Mouse (Mus musculus): ENCODE data around the gene Exoc6b. TPM values are rescaled to one million over a fixed set of nuclear protein-coding genes. Genes with fewer than 3 reads are reported as not detected.

Exoc6b gene
- polyA plus RNA-seq, 1 experiment from 2014 or later: 5.2 TPM

DNA sequence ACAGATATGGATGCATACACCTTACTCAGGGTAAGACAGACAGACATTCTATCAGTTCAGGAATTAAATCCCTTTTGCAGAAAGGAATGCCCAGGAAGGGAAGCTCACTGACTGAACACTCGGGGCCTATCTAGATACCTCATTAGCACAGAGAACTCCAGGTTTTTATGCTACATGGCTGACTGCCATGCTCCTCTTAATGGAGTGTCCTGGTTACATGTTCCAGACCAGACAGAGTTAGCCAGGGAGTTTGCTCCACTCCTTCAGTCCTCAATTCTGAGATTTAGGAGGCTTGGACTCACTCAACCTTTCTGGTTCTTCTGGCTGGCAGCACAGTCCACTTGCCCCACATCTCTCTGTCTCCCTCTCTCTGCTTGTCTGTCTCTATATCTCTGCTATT, 106.3 kb downstream of the Exoc6b start:
- H3K27me3 ChIP-seq (replicated peaks): no peaks in the 10 kb centered on the region
- H3K4me1 ChIP-seq: no peaks in the 10 kb centered on the region
- no peak overlapping the region for H3K4me3 ChIP-seq
- no peak overlapping the region for H3K27ac ChIP-seq
- no peak overlapping the region for H3K9ac ChIP-seq
- no peaks in the 10 kb centered on the region for H3K36me3 ChIP-seq
- 58% methylated on average over 1 of the region's 1 CpGs for WGBS (ENCODE audit: insufficient replicate concordance)
- no peak overlapping the region for H3K4me2 ChIP-seq
- H3K9me3 ChIP-seq (replicated peaks): no peaks in the 10 kb centered on the region
- ATAC-seq: no peak

DNA sequence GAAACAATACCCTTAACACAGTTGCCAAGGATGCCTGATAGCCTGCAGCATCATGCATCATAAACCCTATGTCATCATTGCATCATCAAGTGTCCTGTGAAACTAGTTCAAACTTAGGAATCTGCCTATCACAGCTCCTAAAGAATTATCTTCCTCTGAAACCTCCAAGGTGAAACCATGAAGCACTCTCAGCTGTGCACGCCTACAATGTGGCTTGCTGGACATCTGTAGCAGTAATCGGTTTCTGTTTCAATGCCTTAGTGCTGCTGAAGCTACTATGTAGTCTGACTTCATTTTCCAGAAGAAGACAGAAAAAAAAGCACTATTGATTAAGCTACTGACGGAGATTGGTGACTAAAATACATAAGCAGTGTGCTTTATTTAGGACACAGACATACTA, 107.5 kb downstream of the Exoc6b start:
- WGBS (ENCODE audit: insufficient replicate concordance): 66% methylated on average over 3 of the region's 3 CpGs
- Histone ChIP-seq H3K4me2 (no peak overlapping the region), H3K27me3 (replicated peaks) (no peaks in the 10 kb centered on the region), H3K9ac (no peak overlapping the region), H3K4me3 (no peak overlapping the region), H3K9me3 (replicated peaks) (no peaks in the 10 kb centered on the region), H3K4me1 (no peaks in the 10 kb centered on the region), H3K27ac (no peak overlapping the region), H3K36me3 (no peaks in the 10 kb centered on the region)
- no peak for ATAC-seq

DNA sequence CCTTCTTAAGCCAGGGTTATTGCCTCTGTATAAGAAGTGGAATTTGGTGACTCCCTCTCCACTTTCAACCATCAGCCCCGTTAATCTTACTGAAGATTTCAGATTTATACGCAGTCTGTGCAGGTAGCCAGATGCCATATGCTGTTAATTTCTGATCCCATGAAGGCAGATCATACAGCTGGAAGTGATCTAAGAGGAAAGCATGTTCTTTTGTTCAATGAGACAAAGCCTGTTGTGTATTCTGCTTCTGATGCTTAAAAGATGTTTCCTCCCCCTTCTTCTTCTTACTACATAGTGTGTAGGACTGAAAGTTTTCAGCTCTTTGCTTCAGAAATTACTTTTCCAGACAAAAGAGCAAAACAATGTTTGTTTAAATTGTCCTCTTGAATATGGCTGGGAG, 109.8 kb downstream of the Exoc6b start:
- ATAC-seq: no peak
- H3K4me2 ChIP-seq: no peak overlapping the region
- no peak overlapping the region for H3K27ac ChIP-seq
- H3K4me1 ChIP-seq: no peaks in the 10 kb centered on the region
- H3K36me3 ChIP-seq: no peaks in the 10 kb centered on the region
- H3K27me3 ChIP-seq (replicated peaks): no peaks in the 10 kb centered on the region
- WGBS (ENCODE audit: insufficient replicate concordance): 80% methylated on average over 2 of the region's 2 CpGs
- H3K9me3 ChIP-seq (replicated peaks): no peaks in the 10 kb centered on the region
- H3K4me3 ChIP-seq: no peak overlapping the region
- H3K9ac ChIP-seq: no peak overlapping the region

DNA sequence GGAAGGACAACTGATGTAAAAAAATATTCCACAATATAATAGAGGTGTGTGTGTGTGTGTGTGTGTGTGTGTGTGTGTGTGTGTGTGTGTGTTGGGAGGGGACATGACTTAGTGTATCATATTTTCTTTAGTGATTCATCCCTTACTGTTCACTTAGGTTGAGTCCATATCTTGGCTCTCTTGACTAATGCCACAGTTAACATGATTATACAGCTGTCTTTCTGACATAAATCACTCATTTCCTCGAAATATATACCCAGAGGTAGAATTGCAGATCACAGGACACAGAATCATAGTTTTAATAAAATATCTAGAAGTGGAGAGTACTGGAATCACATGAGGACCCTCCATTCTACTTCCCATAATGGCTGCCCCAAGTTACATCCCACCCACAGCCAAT, 117.7 kb downstream of the Exoc6b start:
- H3K27me3 ChIP-seq (replicated peaks): no peaks in the 10 kb centered on the region
- H3K36me3 ChIP-seq: no peaks in the 10 kb centered on the region
- no peak overlapping the region for H3K4me2 ChIP-seq
- no peak for ATAC-seq
- no peak overlapping the region for H3K27ac ChIP-seq
- no peaks in the 10 kb centered on the region for H3K4me1 ChIP-seq
- H3K9me3 ChIP-seq (replicated peaks): no peaks in the 10 kb centered on the region
- no peak overlapping the region for H3K4me3 ChIP-seq
- no peak overlapping the region for H3K9ac ChIP-seq
- 39% methylated on average over 1 of the region's 1 CpGs for WGBS (ENCODE audit: insufficient replicate concordance)

DNA sequence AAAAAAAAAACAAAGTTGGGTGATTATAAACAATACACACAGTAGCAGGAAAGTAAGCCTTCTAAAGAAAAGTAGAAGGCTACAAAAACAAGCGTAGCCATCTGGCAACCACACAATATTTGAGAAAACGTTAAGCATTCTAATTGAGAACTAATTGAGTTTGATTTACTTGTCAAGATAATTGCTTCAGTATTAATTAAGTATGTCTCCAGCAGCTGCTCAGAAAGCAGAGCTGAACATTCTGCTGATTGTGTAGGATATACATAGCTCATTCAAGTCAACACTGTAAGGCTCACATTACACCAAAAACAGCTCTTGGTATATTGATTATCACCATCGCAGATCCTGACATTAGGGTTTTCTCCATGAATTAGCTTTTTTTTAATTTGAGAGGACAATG, 122.7 kb downstream of the Exoc6b start:
- no peak overlapping the region for H3K27ac ChIP-seq
- no peaks in the 10 kb centered on the region for H3K27me3 ChIP-seq (replicated peaks)
- H3K4me2 ChIP-seq: no peak overlapping the region
- no peak overlapping the region for H3K4me3 ChIP-seq
- H3K9me3 ChIP-seq (replicated peaks): no peaks in the 10 kb centered on the region
- H3K4me1 ChIP-seq: no peaks in the 10 kb centered on the region
- no peak overlapping the region for H3K9ac ChIP-seq
- ATAC-seq: no peak
- WGBS (ENCODE audit: insufficient replicate concordance): 72% methylated on average over 3 of the region's 3 CpGs
- no peaks in the 10 kb centered on the region for H3K36me3 ChIP-seq

DNA sequence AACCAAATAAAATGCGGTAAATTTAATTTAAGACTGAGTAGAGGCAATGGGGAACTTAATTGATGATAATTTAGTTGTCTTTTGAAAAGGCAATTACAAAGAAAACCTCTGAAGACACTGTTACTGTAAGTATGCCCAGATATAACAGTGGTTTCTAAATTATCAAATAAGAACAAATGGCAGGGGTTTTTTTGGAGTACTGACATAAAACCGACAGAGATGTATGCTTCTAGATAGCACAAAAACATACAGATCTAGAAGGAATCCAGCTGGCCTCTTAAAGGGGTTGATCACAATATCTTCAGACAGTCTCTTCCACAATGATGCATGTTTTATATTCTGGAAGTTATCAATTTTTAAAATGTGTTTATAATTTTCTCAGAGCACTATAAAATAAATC, 123.2 kb downstream of the Exoc6b start:
- H3K27ac ChIP-seq: no peak overlapping the region
- no peaks in the 10 kb centered on the region for H3K36me3 ChIP-seq
- WGBS (ENCODE audit: insufficient replicate concordance): 58% methylated on average over 2 of the region's 2 CpGs
- H3K27me3 ChIP-seq (replicated peaks): no peaks in the 10 kb centered on the region
- ATAC-seq: no peak
- H3K9me3 ChIP-seq (replicated peaks): no peaks in the 10 kb centered on the region
- no peaks in the 10 kb centered on the region for H3K4me1 ChIP-seq
- H3K4me3 ChIP-seq: no peak overlapping the region
- no peak overlapping the region for H3K9ac ChIP-seq
- H3K4me2 ChIP-seq: no peak overlapping the region

DNA sequence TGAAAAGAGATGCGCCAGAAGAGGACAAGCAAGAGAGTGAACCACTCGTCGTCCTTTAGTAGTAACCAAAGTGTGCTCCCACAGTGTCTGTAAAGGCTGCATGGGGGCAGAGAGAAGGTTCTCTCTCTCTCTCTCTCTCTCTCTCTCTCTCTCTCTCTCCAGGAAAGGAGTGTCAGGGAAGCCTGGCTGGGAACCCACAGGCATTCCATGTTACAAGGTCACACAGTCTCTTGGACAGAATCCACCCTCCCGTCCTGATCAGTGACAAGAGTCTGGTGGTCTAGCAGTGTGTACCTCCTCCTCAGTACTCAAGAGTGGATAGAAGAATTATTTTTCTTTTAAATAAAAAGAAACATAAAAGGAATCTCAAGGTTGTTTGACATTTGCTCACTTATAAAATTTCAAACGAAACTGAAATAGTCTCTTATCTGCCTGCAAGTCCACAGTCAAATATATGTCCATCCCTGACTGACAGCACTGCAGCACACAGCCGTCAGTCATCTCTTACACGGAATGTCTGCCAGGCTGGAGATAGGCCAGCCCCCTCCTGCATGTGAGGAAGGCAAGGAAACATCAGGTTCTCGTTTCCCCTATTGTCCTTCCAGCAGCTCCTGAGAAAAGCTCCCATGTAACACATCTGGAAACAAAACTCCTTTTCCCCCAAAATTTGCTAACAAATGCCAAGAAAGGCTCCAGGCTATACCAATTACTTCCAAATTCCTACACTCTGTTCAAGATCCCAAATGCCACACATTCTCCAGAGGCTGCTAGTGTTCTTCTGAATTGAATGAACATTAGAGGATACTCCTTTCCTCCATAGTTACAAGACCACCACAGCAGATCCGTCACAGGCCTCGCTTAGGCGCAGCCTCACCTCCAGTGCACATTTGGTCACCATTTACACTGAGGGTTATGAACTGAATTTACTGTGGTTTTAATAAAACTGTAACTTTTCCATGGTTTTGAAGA, 136.1 kb downstream of the Exoc6b start:
- H3K9me3 ChIP-seq (replicated peaks): no peaks in the 10 kb centered on the region
- no peak overlapping the region for H3K4me3 ChIP-seq
- H3K27me3 ChIP-seq (replicated peaks): no peaks in the 10 kb centered on the region
- no peak overlapping the region for H3K4me2 ChIP-seq
- ATAC-seq: no peak
- no peak overlapping the region for H3K9ac ChIP-seq
- H3K36me3 ChIP-seq: no peaks in the 10 kb centered on the region
- 50% methylated on average over 11 of the region's 11 CpGs for WGBS (ENCODE audit: insufficient replicate concordance)
- 0 out of 2 replicates have a peak, but pooled peaks cover 5% of the 10 kb centered on the region for H3K4me1 ChIP-seq
- no peak overlapping the region for H3K27ac ChIP-seq

DNA sequence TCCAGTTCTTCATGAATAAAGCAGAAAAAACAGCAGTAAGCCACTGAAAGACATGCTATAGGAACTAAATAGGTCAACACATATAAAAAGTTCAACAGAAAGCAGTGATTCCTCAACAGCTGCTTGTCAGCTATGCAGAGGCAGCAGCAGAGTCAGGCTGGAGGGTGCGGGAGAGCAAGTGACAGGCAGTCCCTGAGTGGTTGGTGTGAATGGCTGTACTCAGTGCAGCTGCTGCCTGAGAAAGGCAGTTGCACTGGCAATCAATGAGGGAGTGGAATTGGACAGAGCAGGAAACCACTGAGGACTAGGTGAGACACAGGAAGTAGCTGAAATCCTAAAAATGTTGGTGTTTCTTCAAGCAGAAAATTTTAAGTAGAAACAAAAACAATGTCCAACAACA, 138.3 kb downstream of the Exoc6b start:
- 25% methylated on average over 1 of the region's 1 CpGs for WGBS (ENCODE audit: insufficient replicate concordance)

DNA sequence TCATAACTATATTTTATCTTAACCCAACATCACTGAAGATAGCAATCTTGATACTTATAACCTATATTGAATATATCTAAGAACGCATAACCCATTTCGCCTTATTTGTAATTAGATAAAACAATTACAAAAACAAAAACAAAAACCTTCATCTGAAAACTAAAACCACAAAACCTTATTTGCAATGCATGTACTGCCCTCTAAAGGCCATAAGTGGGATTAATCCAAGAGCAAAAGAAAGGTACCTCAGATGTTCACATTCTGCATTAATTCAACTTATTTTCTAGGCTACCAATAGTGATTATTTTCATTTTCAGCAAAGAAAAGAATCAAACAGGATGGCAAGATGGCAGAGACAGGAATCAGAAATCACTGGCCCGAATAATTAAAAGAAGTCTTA, 143.2 kb downstream of the Exoc6b start:
- 30% methylated on average over 3 of the region's 3 CpGs for WGBS (ENCODE audit: insufficient replicate concordance)
- Histone ChIP-seq H3K4me2 (no peak overlapping the region), H3K9me3 (replicated peaks) (no peaks in the 10 kb centered on the region), H3K4me1 (peaks cover 21% of the 10 kb centered on the region), H3K9ac (no peak overlapping the region), H3K27me3 (replicated peaks) (no peaks in the 10 kb centered on the region), H3K27ac (no peak overlapping the region), H3K36me3 (no peaks in the 10 kb centered on the region), H3K4me3 (no peak overlapping the region)
- no peak for ATAC-seq

More for the DNA sequence above, 138.3 kb downstream of the Exoc6b start:
- H3K27ac ChIP-seq: no peak overlapping the region
- H3K9me3 ChIP-seq (replicated peaks): no peaks in the 10 kb centered on the region
- H3K4me3 ChIP-seq: no peak overlapping the region
- no peak overlapping the region for H3K4me2 ChIP-seq
- H3K36me3 ChIP-seq: no peaks in the 10 kb centered on the region
- no peak for ATAC-seq
- H3K4me1 ChIP-seq: 0 out of 2 replicates have a peak, but pooled peaks cover 5% of the 10 kb centered on the region
- H3K27me3 ChIP-seq (replicated peaks): no peaks in the 10 kb centered on the region
- no peak overlapping the region for H3K9ac ChIP-seq

DNA sequence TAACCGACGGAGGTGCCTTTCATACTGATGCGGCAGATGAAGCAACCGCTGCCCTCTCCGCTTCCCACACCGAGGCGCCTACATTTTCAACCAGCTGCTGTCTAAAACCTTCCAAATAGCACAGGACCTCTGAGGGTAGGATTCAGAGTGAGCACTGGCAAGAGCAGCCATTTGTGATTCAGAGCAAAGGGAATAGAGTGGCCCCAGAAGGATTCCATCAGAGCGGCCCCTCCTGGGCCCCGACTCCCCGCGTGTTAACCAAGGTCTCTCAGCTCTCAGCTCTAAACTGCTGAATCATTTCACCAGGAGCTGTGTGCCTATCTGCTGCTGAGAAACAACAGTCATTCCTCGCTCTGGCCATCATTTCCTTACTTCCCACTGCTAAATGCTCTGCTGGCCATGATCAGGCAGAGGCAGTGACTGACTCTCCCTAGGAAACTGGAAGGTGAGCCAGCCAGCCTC, 145.5 kb downstream of the Exoc6b start:
- ATAC-seq: peak; percentile 94

DNA sequence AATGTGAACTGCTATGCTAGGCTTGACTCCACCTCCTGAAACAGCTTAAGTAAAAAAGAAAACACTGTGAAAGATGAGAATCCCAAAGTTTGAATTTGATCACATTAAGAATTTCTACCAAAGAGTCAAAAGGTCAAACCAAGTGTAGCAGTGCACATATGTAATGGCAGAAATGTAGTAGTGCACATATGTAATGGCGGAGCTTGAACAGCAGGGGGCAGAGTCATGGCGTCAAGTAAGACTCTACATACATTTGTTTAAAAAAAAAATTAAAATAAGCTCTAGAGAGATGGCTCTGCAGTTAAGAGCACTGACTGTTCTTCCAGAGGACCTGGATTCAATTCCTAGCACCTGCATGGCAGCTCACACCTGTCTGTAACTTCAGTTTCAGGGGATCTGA, 153.0 kb downstream of the Exoc6b start:
- no peak for ATAC-seq
- Histone ChIP-seq H3K4me3 (no peak overlapping the region), H3K4me1 (no peaks in the 10 kb centered on the region), H3K9ac (no peak overlapping the region), H3K9me3 (replicated peaks) (no peaks in the 10 kb centered on the region), H3K27ac (no peak overlapping the region), H3K27me3 (replicated peaks) (no peaks in the 10 kb centered on the region), H3K4me2 (no peak overlapping the region), H3K36me3 (no peaks in the 10 kb centered on the region)
- 3% methylated on average over 2 of the region's 2 CpGs for WGBS (ENCODE audit: insufficient replicate concordance)

More for the DNA sequence above, 145.5 kb downstream of the Exoc6b start:
- Histone ChIP-seq H3K4me1 (peaks cover 21% of the 10 kb centered on the region), H3K27me3 (replicated peaks) (no peaks in the 10 kb centered on the region), H3K4me2 (peak overlapping the region; percentile 57), H3K27ac (peak overlapping the region; percentile 79), H3K36me3 (no peaks in the 10 kb centered on the region), H3K9me3 (replicated peaks) (no peaks in the 10 kb centered on the region), H3K9ac (peak overlapping the region; percentile 22; the same call in 1 of the 2 replicates), H3K4me3 (peak overlapping the region; percentile 28)
- 37% methylated on average over 12 of the region's 12 CpGs for WGBS (ENCODE audit: insufficient replicate concordance)

DNA sequence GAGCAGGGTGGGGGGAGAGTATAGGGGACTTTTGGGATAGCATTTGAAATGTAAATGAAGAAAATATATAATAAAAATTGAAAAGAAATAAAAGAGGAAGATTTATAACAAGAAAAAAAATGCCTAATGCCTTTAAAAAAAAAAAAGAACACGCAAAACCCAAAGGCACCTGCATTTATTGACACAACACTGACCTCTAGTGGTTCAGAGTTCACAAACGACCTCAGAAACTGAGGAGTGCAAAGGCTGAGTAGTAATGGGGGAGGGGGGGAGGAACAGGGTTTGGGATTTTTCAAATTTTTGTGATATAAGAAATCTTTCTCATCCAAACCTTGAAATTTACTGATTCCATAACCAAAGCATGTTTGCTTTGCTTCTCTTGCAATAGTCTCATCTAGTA, 156.9 kb downstream of the Exoc6b start:
- Histone ChIP-seq H3K9me3 (replicated peaks) (no peaks in the 10 kb centered on the region), H3K36me3 (no peaks in the 10 kb centered on the region), H3K27me3 (replicated peaks) (no peaks in the 10 kb centered on the region), H3K4me1 (no peaks in the 10 kb centered on the region), H3K4me2 (no peak overlapping the region), H3K27ac (no peak overlapping the region), H3K4me3 (no peak overlapping the region), H3K9ac (no peak overlapping the region)
- WGBS (ENCODE audit: insufficient replicate concordance): 10% methylated on average over 2 of the region's 2 CpGs
- no peak for ATAC-seq
